Mouse (Mus musculus) common myeloid progenitor, adult 5-6 weeks (primary cell): ENCODE measurements around the gene Wdr91. TPM values are rescaled to one million over a fixed set of nuclear protein-coding genes. Genes with fewer than 3 reads are reported as not detected.
A peak's percentile ranks its signal among the peaks of the same experiment; 100 is the strongest.

Experiments used
- ATAC-seq: replicated peaks from 2 replicates; pipeline ENCODE4 v1.8.0; 2016; ENCODE audit warnings: low read depth, mild to moderate bottlenecking, moderate TSS enrichment, inconsistent platforms; ENCODE audit not compliant: poor library complexity, severe bottlenecking
- total RNA-seq: library from RNA; stranded (forward); fragments of 200-1000, 187-1606 nt; gene quantifications from 2 replicates; pipeline ENCODE4 v1.2.3, GENCODE M21; 2017

The Wdr91 gene
- total RNA-seq, 1 experiment from 2014 or later = 25.1 TPM

- ATAC-seq = no peak
These were observed 43.9 kb downstream of the Wdr91 start for GRCm38 (mm10) chr6:34866786-34867185.

DNA sequence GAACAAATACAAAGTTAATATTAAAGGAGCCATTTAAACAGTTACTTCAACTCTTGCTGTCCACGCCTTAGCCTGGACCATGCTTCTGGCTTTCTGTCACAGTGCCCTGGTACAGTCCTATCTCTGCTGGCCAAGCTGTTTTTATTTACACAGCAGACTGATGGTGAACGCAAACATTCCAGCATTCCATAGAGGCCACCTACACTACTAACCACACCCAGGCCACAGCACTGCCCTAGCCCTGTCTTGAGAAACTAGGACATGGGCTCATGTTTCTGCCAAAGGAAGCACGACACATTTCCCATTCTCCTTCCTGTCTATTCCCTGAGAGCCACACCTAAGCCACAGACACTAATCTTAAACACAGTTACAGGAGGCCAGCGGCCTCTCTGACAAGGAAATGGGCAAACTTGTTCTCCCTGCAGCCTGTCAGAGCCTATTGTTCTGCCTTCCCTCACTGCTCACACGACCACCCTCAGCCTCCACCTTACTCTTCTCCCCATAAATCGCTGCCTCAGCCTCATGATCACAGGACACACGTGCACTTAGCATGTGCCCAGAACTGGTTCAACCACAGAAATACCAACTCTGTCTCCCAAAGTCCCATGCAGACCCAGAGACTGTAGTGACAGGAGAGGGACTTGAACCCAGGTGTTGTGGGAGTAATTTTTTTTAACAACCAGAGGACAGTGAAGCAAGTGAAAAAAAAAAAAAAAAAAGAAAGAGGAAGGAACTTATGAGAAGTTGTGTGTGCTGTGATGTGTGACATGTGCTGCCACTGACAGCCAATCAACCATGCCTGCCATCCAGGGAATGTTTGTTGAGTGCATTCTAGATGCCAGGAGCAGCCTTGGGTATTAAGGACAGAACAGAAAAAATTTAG is 44.7 kb downstream of the Wdr91 start:
- no peak for ATAC-seq

- ATAC-seq = no peak
These were observed 45.5 kb downstream of the Wdr91 start for GRCm38 (mm10) chr6:34865213-34865612.

DNA sequence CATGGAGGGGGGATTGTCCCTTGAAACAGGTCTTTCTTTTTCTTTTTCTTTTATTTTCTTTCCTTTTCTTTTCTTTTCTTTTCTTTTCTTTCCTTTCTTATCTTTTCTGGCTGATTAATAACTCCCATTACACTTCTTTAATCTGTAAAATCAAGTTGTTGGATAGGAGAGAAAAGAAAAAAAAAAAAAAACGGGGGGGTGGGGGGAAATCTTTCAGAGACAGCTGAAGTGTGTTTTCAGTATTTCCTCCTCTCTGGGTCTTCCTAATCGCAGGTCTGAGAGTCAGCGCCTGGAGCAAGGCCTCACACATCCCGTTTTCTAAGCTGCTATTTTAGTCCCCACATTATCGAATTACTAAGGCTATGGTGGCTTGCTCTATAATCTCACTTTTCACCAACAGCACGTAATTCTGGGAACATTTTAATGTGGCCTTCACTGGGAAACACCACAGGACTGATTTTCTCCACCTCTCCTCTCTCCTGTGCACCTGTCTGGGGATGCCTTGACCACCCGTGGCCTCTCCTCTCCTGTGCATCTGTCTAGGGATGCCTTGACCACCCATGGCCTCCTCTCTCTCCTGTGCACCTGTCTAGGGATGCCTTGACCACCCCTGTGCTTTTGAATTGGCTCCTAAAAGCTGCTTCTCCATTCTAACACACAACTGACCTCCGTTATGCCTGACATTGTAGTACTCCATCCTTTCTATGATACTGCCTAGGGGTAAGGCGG is 46.7 kb downstream of the Wdr91 start:
- no peak for ATAC-seq

GRCm38 (mm10) chr6:34862791-34863403 is 47.8 kb downstream of the Wdr91 start, which contains the start of gene Tmem140:
Gene Tmem140 (plus strand): TSS chr6:34863146.
- peak; percentile 51 for ATAC-seq

DNA sequence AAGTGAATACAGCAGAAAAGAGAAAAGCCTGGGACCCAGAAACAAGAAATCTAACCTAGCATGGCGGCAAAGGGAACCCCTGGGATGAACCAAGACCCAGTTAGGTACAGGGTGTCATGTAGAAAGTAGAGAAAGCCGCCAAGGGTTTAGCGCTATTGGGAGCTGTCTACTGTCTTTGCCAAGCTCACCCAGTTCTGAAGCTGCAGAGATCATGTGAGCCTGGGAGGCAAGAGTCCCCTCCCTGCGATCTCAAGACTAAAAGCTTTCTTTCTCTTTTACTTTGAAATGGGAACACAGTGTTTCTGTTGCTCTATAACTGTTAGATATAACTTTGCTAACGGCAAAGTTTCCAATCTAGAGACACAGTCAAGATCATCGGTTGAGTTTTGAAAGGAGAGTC is 48.3 kb downstream of the Wdr91 start:
- peak; percentile 53 for ATAC-seq

GRCm38 (mm10) chr6:34861546-34862053 is 49.1 kb downstream of the Wdr91 start:
- ATAC-seq = peak; percentile 48

- ATAC-seq = no peak
These were observed 78.3 kb downstream of the Wdr91 start for GRCm38 (mm10) chr6:34832352-34832751.

Other genes starting within 250 kb of the Wdr91 start
- gene Agbl3, start 130.4 kb downstream of the Wdr91 start, total RNA-seq = 1.9 and 7.8 TPM in 2 replicates
- gene Tmem140, start 47.7 kb downstream of the Wdr91 start, total RNA-seq = 2.2 and 4.6 TPM in 2 replicates
- 5.4 and 5.9 TPM in 2 replicates for gene Cyren, start 32.8 kb downstream of the Wdr91 start, total RNA-seq
- gene Stra8, start 9.3 kb upstream of the Wdr91 start, total RNA-seq = not detected in 2 replicates
- 0.18 and 0.39 TPM in 2 replicates for gene Slc23a4, start 77.5 kb upstream of the Wdr91 start, total RNA-seq
- gene Cnot4, start 222.8 kb upstream of the Wdr91 start, total RNA-seq = 32.7 and 37.0 TPM in 2 replicates